Mouse (Mus musculus): ENCODE measurements around the gene Manbal. TPM values are rescaled to one million over a fixed set of nuclear protein-coding genes. Genes with fewer than 3 reads are reported as not detected.

Gene Manbal
- polyA plus RNA-seq, 1 experiment from 2014 or later, result 36.3 TPM

- Histone ChIP-seq H3K36me3 (ENCODE audit: control insufficient read depth, insufficient read depth, low read length) (peaks cover 6% of the 10 kb centered on the region; the same call in 1 of the 2 replicates), H3K27ac (replicated peaks in 1 of 2; ENCODE audit: control insufficient read depth in 1 of 2, insufficient read depth in 1 of 2, low read depth in 2 of 2, low read length in 2 of 2) (peak overlapping the region; percentile 84 to 91), H3K4me3 (ENCODE audit: control insufficient read depth in 1 of 2, insufficient read depth in 1 of 2, low read depth in 1 of 2, low read length in 2 of 2) (peak overlapping the region; percentile 83 to 99), H3K27me3 (ENCODE audit: control insufficient read depth, insufficient read depth, low read length) (no peaks in the 10 kb centered on the region), H3K9me3 (ENCODE audit: control insufficient read depth, low read length) (no peaks in the 10 kb centered on the region), H3K4me2 (ENCODE audit: low read length) (peak overlapping the region; percentile 78), H3K9ac (ENCODE audit: low read length) (peak overlapping the region; percentile 96), H3K4me1 (ENCODE audit: control insufficient read depth in 2 of 2, insufficient read depth in 2 of 2, low read length in 2 of 2) (peaks cover 8 to 23% of the 10 kb centered on the region in 2 experiments)
- WGBS, result 5% methylated on average over 13 of the region's 13 CpGs
- 0 out of 2 replicates have a peak, but pooled peaks have one; percentile 7 for ATAC-seq (ENCODE audit: insufficient number of reproducible peaks, insufficient read depth, low FRiP score, low read depth)
Observed at GRCm38 (mm10) chr2:157367991-157368390, 597 bp downstream of the Manbal start.

- no peak overlapping the region for H3K4me2 ChIP-seq (ENCODE audit: low read length)
- ATAC-seq (ENCODE audit: insufficient number of reproducible peaks, insufficient read depth, low FRiP score, low read depth), result no peak
- no peak overlapping the region for H3K9ac ChIP-seq (ENCODE audit: low read length)
- no peaks in the 10 kb centered on the region for H3K9me3 ChIP-seq (ENCODE audit: control insufficient read depth, low read length)
- H3K36me3 ChIP-seq (ENCODE audit: control insufficient read depth, insufficient read depth, low read length), result peaks cover 6% of the 10 kb centered on the region; the same call in 1 of the 2 replicates
- no peaks in the 10 kb centered on the region for H3K27me3 ChIP-seq (ENCODE audit: control insufficient read depth, insufficient read depth, low read length)
- no peak overlapping the region for H3K4me3 ChIP-seq (ENCODE audit: control insufficient read depth in 1 of 2, insufficient read depth in 1 of 2, low read depth in 1 of 2, low read length in 2 of 2)
- H3K27ac ChIP-seq (replicated peaks in 1 of 2; ENCODE audit: control insufficient read depth in 1 of 2, insufficient read depth in 1 of 2, low read depth in 2 of 2, low read length in 2 of 2), result no peak overlapping the region
- WGBS, result 39% methylated on average over 6 of the region's 6 CpGs
- H3K4me1 ChIP-seq (ENCODE audit: control insufficient read depth in 2 of 2, insufficient read depth in 2 of 2, low read length in 2 of 2), result peaks cover 21 to 47% of the 10 kb centered on the region in 2 experiments
Observed at GRCm38 (mm10) chr2:157371696-157372095, 4.3 kb downstream of the Manbal start.

GRCm38 (mm10) chr2:157373681-157374080, 6.3 kb downstream of the Manbal start:
- Histone ChIP-seq H3K36me3 (ENCODE audit: control insufficient read depth, insufficient read depth, low read length) (peaks cover 6% of the 10 kb centered on the region; the same call in 1 of the 2 replicates), H3K4me1 (ENCODE audit: control insufficient read depth in 2 of 2, insufficient read depth in 2 of 2, low read length in 2 of 2) (peaks cover 23 to 47% of the 10 kb centered on the region in 2 experiments), H3K9me3 (ENCODE audit: control insufficient read depth, low read length) (no peaks in the 10 kb centered on the region), H3K4me3 (ENCODE audit: control insufficient read depth in 1 of 2, insufficient read depth in 1 of 2, low read depth in 1 of 2, low read length in 2 of 2) (no peak overlapping the region), H3K9ac (ENCODE audit: low read length) (no peak overlapping the region; the same call in 1 of the 2 replicates), H3K27ac (replicated peaks in 1 of 2; ENCODE audit: control insufficient read depth in 1 of 2, insufficient read depth in 1 of 2, low read depth in 2 of 2, low read length in 2 of 2) (no peak overlapping the region), H3K27me3 (ENCODE audit: control insufficient read depth, insufficient read depth, low read length) (no peaks in the 10 kb centered on the region), H3K4me2 (ENCODE audit: low read length) (no peak overlapping the region)
- no peak for ATAC-seq (ENCODE audit: insufficient number of reproducible peaks, insufficient read depth, low FRiP score, low read depth)
- WGBS, result 71% methylated on average over 3 of the region's 3 CpGs

- H3K27ac ChIP-seq (replicated peaks in 1 of 2; ENCODE audit: control insufficient read depth in 1 of 2, insufficient read depth in 1 of 2, low read depth in 2 of 2, low read length in 2 of 2), result peak overlapping the region in 1 of 2 experiments; percentile 44; a peak in 1 of 4 replicates
- H3K36me3 ChIP-seq (ENCODE audit: control insufficient read depth, insufficient read depth, low read length), result peaks cover 18% of the 10 kb centered on the region
- WGBS, result 31% methylated on average over 8 of the region's 8 CpGs
- H3K4me1 ChIP-seq (ENCODE audit: control insufficient read depth in 2 of 2, insufficient read depth in 2 of 2, low read length in 2 of 2), result peaks cover 23 to 47% of the 10 kb centered on the region in 2 experiments
- no peak overlapping the region for H3K4me3 ChIP-seq (ENCODE audit: control insufficient read depth in 1 of 2, insufficient read depth in 1 of 2, low read depth in 1 of 2, low read length in 2 of 2)
- no peak overlapping the region for H3K9ac ChIP-seq (ENCODE audit: low read length)
- ATAC-seq (ENCODE audit: insufficient number of reproducible peaks, insufficient read depth, low FRiP score, low read depth), result no peak
- no peaks in the 10 kb centered on the region for H3K9me3 ChIP-seq (ENCODE audit: control insufficient read depth, low read length)
- H3K4me2 ChIP-seq (ENCODE audit: low read length), result no peak overlapping the region
- no peaks in the 10 kb centered on the region for H3K27me3 ChIP-seq (ENCODE audit: control insufficient read depth, insufficient read depth, low read length)
Observed at GRCm38 (mm10) chr2:157375051-157375450, 7.7 kb downstream of the Manbal start.

GRCm38 (mm10) chr2:157375794-157376757, 8.7 kb downstream of the Manbal start:
- Histone ChIP-seq H3K9me3 (ENCODE audit: control insufficient read depth, low read length) (no peaks in the 10 kb centered on the region), H3K4me3 (ENCODE audit: control insufficient read depth in 1 of 2, insufficient read depth in 1 of 2, low read depth in 1 of 2, low read length in 2 of 2) (no peak overlapping the region), H3K4me1 (ENCODE audit: control insufficient read depth in 2 of 2, insufficient read depth in 2 of 2, low read length in 2 of 2) (peaks cover 23 to 47% of the 10 kb centered on the region in 2 experiments), H3K36me3 (ENCODE audit: control insufficient read depth, insufficient read depth, low read length) (peaks cover 13% of the 10 kb centered on the region), H3K27ac (replicated peaks in 1 of 2; ENCODE audit: control insufficient read depth in 1 of 2, insufficient read depth in 1 of 2, low read depth in 2 of 2, low read length in 2 of 2) (peak overlapping the region; percentile 53; a peak in 3 of 4 replicates), H3K9ac (ENCODE audit: low read length) (no peak overlapping the region; the same call in 1 of the 2 replicates), H3K27me3 (ENCODE audit: control insufficient read depth, insufficient read depth, low read length) (no peaks in the 10 kb centered on the region), H3K4me2 (ENCODE audit: low read length) (peak overlapping the region; percentile 18)
- no peak for ATAC-seq (ENCODE audit: insufficient number of reproducible peaks, insufficient read depth, low FRiP score, low read depth)
- 47% methylated on average over 14 of the region's 14 CpGs for WGBS

DNA sequence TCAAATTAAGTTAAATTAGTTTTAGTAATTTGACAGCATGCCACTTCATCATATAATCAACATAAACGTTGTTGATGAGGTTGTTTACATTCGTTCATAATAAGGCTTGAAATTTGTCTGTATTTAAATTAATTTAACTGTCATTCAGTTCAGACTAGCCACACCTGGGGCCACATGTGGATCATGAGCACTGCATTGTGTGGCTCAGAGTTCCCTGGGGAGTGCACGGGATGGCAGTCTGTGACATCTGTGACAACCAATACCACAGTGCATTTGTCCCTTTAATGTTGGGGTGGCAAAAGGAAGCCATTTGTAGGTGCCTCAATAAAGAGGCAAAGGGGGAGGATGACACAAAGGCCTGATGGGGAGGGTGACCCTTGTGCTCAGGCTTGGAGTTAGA, 9.6 kb downstream of the Manbal start:
- Histone ChIP-seq H3K9ac (ENCODE audit: low read length) (no peak overlapping the region), H3K9me3 (ENCODE audit: control insufficient read depth, low read length) (no peaks in the 10 kb centered on the region), H3K4me3 (ENCODE audit: control insufficient read depth in 1 of 2, insufficient read depth in 1 of 2, low read depth in 1 of 2, low read length in 2 of 2) (no peak overlapping the region), H3K27ac (replicated peaks in 1 of 2; ENCODE audit: control insufficient read depth in 1 of 2, insufficient read depth in 1 of 2, low read depth in 2 of 2, low read length in 2 of 2) (no peak overlapping the region), H3K36me3 (ENCODE audit: control insufficient read depth, insufficient read depth, low read length) (peaks cover 14% of the 10 kb centered on the region), H3K27me3 (ENCODE audit: control insufficient read depth, insufficient read depth, low read length) (no peaks in the 10 kb centered on the region), H3K4me2 (ENCODE audit: low read length) (no peak overlapping the region), H3K4me1 (ENCODE audit: control insufficient read depth in 2 of 2, insufficient read depth in 2 of 2, low read length in 2 of 2) (peaks cover 20 to 43% of the 10 kb centered on the region in 2 experiments)
- WGBS, result 68% methylated on average over 3 of the region's 3 CpGs
- ATAC-seq (ENCODE audit: insufficient number of reproducible peaks, insufficient read depth, low FRiP score, low read depth), result no peak

DNA sequence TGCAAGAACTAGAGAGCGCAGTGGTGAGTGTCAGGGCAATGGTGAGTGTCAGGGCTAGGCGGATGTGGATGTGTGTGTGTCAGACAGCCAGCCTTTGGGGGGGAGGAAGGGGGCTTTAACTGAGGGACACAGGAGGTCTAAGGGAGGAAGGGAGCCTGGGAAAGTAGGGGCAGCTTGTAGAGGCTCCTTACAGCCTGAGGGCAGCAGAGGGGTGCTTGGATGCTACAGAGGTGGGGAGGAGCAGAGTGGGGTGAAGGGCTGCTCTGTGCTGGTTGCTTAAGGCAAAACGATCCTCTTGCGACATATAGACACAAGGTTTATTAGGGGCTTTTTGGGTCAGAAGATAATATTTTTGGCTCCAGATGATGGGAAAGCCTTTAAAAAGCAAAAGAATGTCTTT, 17.4 kb downstream of the Manbal start:
- H3K27me3 ChIP-seq (ENCODE audit: control insufficient read depth, insufficient read depth, low read length), result no peaks in the 10 kb centered on the region
- ATAC-seq (ENCODE audit: insufficient number of reproducible peaks, insufficient read depth, low FRiP score, low read depth), result no peak
- no peak overlapping the region for H3K4me3 ChIP-seq (ENCODE audit: control insufficient read depth in 1 of 2, insufficient read depth in 1 of 2, low read depth in 1 of 2, low read length in 2 of 2)
- H3K4me1 ChIP-seq (ENCODE audit: control insufficient read depth in 2 of 2, insufficient read depth in 2 of 2, low read length in 2 of 2), result peaks cover 0 to 5% of the 10 kb centered on the region in 2 experiments; a peak in 1 of 4 replicates
- H3K9ac ChIP-seq (ENCODE audit: low read length), result no peak overlapping the region
- 84% methylated on average over 4 of the region's 4 CpGs for WGBS
- peaks cover 37% of the 10 kb centered on the region for H3K36me3 ChIP-seq (ENCODE audit: control insufficient read depth, insufficient read depth, low read length)
- H3K4me2 ChIP-seq (ENCODE audit: low read length), result no peak overlapping the region
- H3K9me3 ChIP-seq (ENCODE audit: control insufficient read depth, low read length), result no peaks in the 10 kb centered on the region
- no peak overlapping the region for H3K27ac ChIP-seq (replicated peaks in 1 of 2; ENCODE audit: control insufficient read depth in 1 of 2, insufficient read depth in 1 of 2, low read depth in 2 of 2, low read length in 2 of 2)
